ENCODE assay signal across 12 mouse cellular contexts in the genomic region with DNA sequence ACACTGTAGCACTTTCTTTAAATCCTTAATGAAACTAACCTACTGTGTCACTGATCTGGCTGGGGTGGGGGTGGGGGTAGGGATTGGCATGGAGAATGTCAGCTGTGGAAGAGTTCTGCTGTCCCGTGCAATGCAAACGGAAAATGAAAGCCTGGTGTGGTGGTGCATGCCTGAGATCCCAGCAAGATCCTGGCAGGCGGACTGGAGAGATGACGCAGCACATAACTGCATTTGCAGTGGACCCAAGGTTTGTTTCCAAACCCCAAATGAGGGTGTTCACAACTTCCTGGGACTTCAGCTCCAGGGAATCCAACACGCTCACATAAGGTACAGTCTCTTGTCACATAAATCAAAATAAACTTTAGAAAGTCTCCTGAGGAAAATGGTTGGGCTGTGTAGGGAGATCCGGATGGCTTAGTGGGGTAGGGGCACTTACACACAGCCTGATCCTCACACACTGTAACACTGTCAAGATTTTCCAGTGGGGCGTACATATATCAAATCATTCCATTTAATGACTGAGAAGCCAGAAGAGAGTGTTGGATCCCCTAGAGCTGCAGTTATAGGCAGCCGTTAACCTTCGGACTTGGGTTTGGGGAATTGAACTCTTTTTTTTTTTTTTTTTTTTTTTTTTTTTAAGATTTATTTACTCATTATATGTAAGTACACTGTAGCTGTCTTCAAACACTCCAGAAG. TPM values are rescaled to one million over a fixed set of nuclear protein-coding genes. Genes with fewer than 3 reads are reported as not detected.
A peak's percentile ranks its signal among the peaks of the same experiment; 100 is the strongest.
DNase-seq lines count a peak whose midpoint lies in the region; ATAC-seq and TF ChIP-seq lines count a peak whose summit lies in the region.
"Had no signal": no experiment of that assay in that cellular context is flagged by ENCODE, and none has a peak within 500 bp of the region (broad histone marks: within the 10 kb centered on the region; RNA-seq: fewer than 3 reads in every experiment).

No protein-coding gene starts in this region.

- H3K27ac ChIP-seq in ES-E14 (ENCODE audit: insufficient read depth, low read depth, low read length, poor library complexity, severe bottlenecking), result no peak overlapping the region
- peak overlapping the region; percentile 61 for H3K27ac ChIP-seq in limb, embryonic 14.5 days (replicated peaks; ENCODE audit: low read depth, low read length)
- no peak overlapping the region for H3K27ac ChIP-seq in hindbrain, embryonic 11.5 days (ENCODE audit: low read depth, low read length)
- H3K27ac ChIP-seq: hindbrain, embryonic 15.5 days had no signal

- H3K4me2 ChIP-seq in limb, embryonic 14.5 days (replicated peaks; ENCODE audit: low read depth, low read length, severe bottlenecking), result peak overlapping the region; percentile 30; the same call in 1 of the 2 replicates
- no peak overlapping the region for H3K4me2 ChIP-seq in hindbrain, embryonic 11.5 days (replicated peaks; ENCODE audit: low read depth, low read length)
- H3K4me2 ChIP-seq: hindbrain, embryonic 15.5 days; midbrain, embryonic 11.5 days had no signal

- in situ Hi-C loops in ES-E14 (cut with MboI; ENCODE audit: low sequenced_read_pairs in 2 of 2, unreplicated experiment in 2 of 2), result loop anchor here in 1 of 2 experiments (10.0 kb wide), 1 partner anchor 114 kb away; no protein-coding TSS in a partner anchor

- H3K36me3 ChIP-seq in ES-E14 (ENCODE audit: control insufficient read depth, insufficient read depth, low read length, poor library complexity, severe bottlenecking), result no peaks in the 10 kb centered on the region
- H3K36me3 ChIP-seq in limb, embryonic 14.5 days (ENCODE audit: control insufficient read depth, insufficient read depth, low read length), result no peaks in the 10 kb centered on the region
- H3K36me3 ChIP-seq in hindbrain, embryonic 11.5 days (ENCODE audit: control insufficient read depth, insufficient read depth, low read length), result no peaks in the 10 kb centered on the region
- H3K36me3 ChIP-seq: hindbrain, embryonic 15.5 days had no signal

- no peak for TF ChIP-seq POLR2A in limb, embryonic 14.5 days (IDR thresholded peaks at IDR 0.05; ENCODE audit: borderline replicate concordance, extremely low read depth, insufficient read depth, insufficient read length)

- 42% methylated on average over 9 of the region's 9 CpGs for WGBS in limb, embryonic 14.5 days
- 74% methylated on average over 9 of the region's 9 CpGs for WGBS in hindbrain, embryonic 11.5 days

- peaks cover 0 to 4% of the 10 kb centered on the region in 2 experiments; a peak in 1 of 4 replicates for H3K4me1 ChIP-seq in ES-E14 (ENCODE audit: control insufficient read depth in 2 of 2, insufficient read depth in 2 of 2, low read length in 2 of 2, poor library complexity in 1 of 2)
- peaks cover 11% of the 10 kb centered on the region for H3K4me1 ChIP-seq in limb, embryonic 14.5 days (ENCODE audit: control insufficient read depth, insufficient read depth, low read length)
- H3K4me1 ChIP-seq in hindbrain, embryonic 11.5 days (replicated peaks; ENCODE audit: control insufficient read depth, insufficient read depth, low read length), result no peaks in the 10 kb centered on the region

- intact Hi-C loops in heart, postnatal 14 days (cut with DNase I), result no loop called here

- peak; percentile 94 for DNase-seq in heart, adult 11 months
- no peak for DNase-seq in heart, postnatal 14 days
- DNase-seq in ES-E14 (ENCODE audit: low read depth, low spot score), result no peak
- DNase-seq in limb, embryonic 14.5 days (ENCODE audit: low spot score), result no peak
- no peak for DNase-seq in T-cell, adult 2 months (ENCODE audit: low spot score)
- no peak for DNase-seq in hindbrain, embryonic 11.5 days (ENCODE audit: low spot score)
- DNase-seq in spleen, adult 12 weeks (ENCODE audit: low spot score), result no peak
- DNase-seq: cerebellum, adult 9-10 months had no signal

- ATAC-seq in granulocyte monocyte progenitor cell, adult 5-6 weeks (replicated peaks; ENCODE audit: poor library complexity, severe bottlenecking), result peak; percentile 26; the same call in 1 of the 2 replicates
- ATAC-seq in limb, embryonic 14.5 days (ENCODE audit: low FRiP score, low read depth), result no peak
- ATAC-seq in hindbrain, embryonic 11.5 days (ENCODE audit: low FRiP score), result no peak

- H3K27me3 ChIP-seq in limb, embryonic 14.5 days (ENCODE audit: control insufficient read depth, insufficient read depth, low read length), result no peaks in the 10 kb centered on the region
- H3K27me3 ChIP-seq in hindbrain, embryonic 11.5 days (ENCODE audit: control insufficient read depth, insufficient read depth, low read length), result no peaks in the 10 kb centered on the region
- H3K27me3 ChIP-seq: hindbrain, embryonic 15.5 days had no signal

- no peak overlapping the region for H3K4me3 ChIP-seq in ES-E14 (ENCODE audit: insufficient read depth in 1 of 2, low read depth in 1 of 2, low read length in 2 of 2, poor library complexity in 1 of 2, severe bottlenecking in 1 of 2)
- H3K4me3 ChIP-seq in limb, embryonic 14.5 days (replicated peaks; ENCODE audit: low read length), result no peak overlapping the region
- no peak overlapping the region for H3K4me3 ChIP-seq in hindbrain, embryonic 11.5 days (ENCODE audit: low read depth, low read length)
- H3K4me3 ChIP-seq: hindbrain, embryonic 15.5 days had no signal

- H3K9me3 ChIP-seq in ES-E14 (ENCODE audit: control insufficient read depth, insufficient read depth, low read depth, low read length), result no peaks in the 10 kb centered on the region
- H3K9me3 ChIP-seq in limb, embryonic 14.5 days (ENCODE audit: control insufficient read depth, low read length), result no peaks in the 10 kb centered on the region
- H3K9me3 ChIP-seq in hindbrain, embryonic 11.5 days (ENCODE audit: control insufficient read depth, low read length), result no peaks in the 10 kb centered on the region
- H3K9me3 ChIP-seq: hindbrain, embryonic 15.5 days had no signal

- H3K9ac ChIP-seq in ES-E14 (ENCODE audit: insufficient read depth, low read depth, low read length, poor library complexity, severe bottlenecking), result no peak overlapping the region; the same call in 1 of the 2 replicates
- H3K9ac ChIP-seq in limb, embryonic 14.5 days (ENCODE audit: low read depth, low read length, severe bottlenecking), result no peak overlapping the region
- H3K9ac ChIP-seq in hindbrain, embryonic 11.5 days (ENCODE audit: low read depth, low read length), result no peak overlapping the region
- H3K9ac ChIP-seq: hindbrain, embryonic 15.5 days had no signal

TF ChIP-seq in ES-E14, 5 proteins besides CTCF, POLR2A, EP300 and RAD21:
- TF ChIP-seq ZC3H11A (IDR thresholded peaks at IDR 0.05; ENCODE audit: borderline replicate concordance, low read depth, low read length) (no peak), HCFC1 (IDR thresholded peaks at IDR 0.05; ENCODE audit: borderline replicate concordance, insufficient read depth, low read length) (no peak), ZNF384 (IDR thresholded peaks at IDR 0.05; ENCODE audit: low read depth, low read length) (peak; percentile 59; the same call in 1 of the 2 replicates)
TF ChIP-seq in ES-E14: peak in this region for 1.

RNA-seq across cellular contexts. Expression of a gene that starts 7.4 kb away (rescaled TPM):
- total RNA-seq in heart, postnatal 14 days (2021), result 10 to 100 TPM; 10.6 to 12.1 TPM
- total RNA-seq in ES-E14 (2012; rRNA removed), result 21.9 and 29.4 TPM in 2 replicates
- total RNA-seq in granulocyte monocyte progenitor cell, adult 5-6 weeks (2014; fragmentation: Nextera tagmentation), result 1.8 and 3.1 TPM in 2 replicates
- 1.6 and 2.3 TPM in 2 replicates for total RNA-seq in granulocyte monocyte progenitor cell, adult 5-6 weeks (2017)
- polyA plus RNA-seq in limb, embryonic 14.5 days (2012; rRNA removed), result 21.0 and 21.8 TPM in 2 replicates
- polyA plus RNA-seq in limb, embryonic 14.5 days (2014; fragmentation: Nextera tagmentation; extraction: Ambion mirVana), result 13.8 and 14.8 TPM in 2 replicates
- 7.8 and 9.0 TPM in 2 replicates for polyA plus RNA-seq in hindbrain, embryonic 11.5 days (2014; fragmentation: Nextera tagmentation; extraction: Ambion mirVana)

RNA-seq across cellular contexts. Expression of a gene that starts 14.0 kb away (rescaled TPM):
- total RNA-seq in heart, postnatal 14 days (2021), result under 1 TPM in 1 of 2 experiments, not detected in 1; 0.93 TPM
- total RNA-seq in ES-E14 (2012; rRNA removed), result 0.62 and 0.63 TPM in 2 replicates
- total RNA-seq in granulocyte monocyte progenitor cell, adult 5-6 weeks (2014; fragmentation: Nextera tagmentation), result 0.58 TPM in 1 of 2 replicates, not detected in the other
- total RNA-seq in granulocyte monocyte progenitor cell, adult 5-6 weeks (2017), result not detected in 2 replicates
- not detected in 2 replicates for polyA plus RNA-seq in limb, embryonic 14.5 days (2012; rRNA removed)
- not detected in 2 replicates for polyA plus RNA-seq in limb, embryonic 14.5 days (2014; fragmentation: Nextera tagmentation; extraction: Ambion mirVana)
- 0.77 and 1.0 TPM in 2 replicates for polyA plus RNA-seq in hindbrain, embryonic 11.5 days (2014; fragmentation: Nextera tagmentation; extraction: Ambion mirVana)
- polyA plus RNA-seq: C2C12; midbrain, embryonic 11.5 days had no signal

RNA-seq across cellular contexts. Expression of a gene that starts 46.0 kb away (rescaled TPM):
- total RNA-seq in heart, postnatal 14 days (2021), result 10 to 100 TPM; 17.2 to 19.5 TPM
- 20.0 and 33.4 TPM in 2 replicates for total RNA-seq in ES-E14 (2012; rRNA removed)
- 40.9 and 43.8 TPM in 2 replicates for total RNA-seq in granulocyte monocyte progenitor cell, adult 5-6 weeks (2014; fragmentation: Nextera tagmentation)
- 15.6 and 22.4 TPM in 2 replicates for total RNA-seq in granulocyte monocyte progenitor cell, adult 5-6 weeks (2017)
- polyA plus RNA-seq in limb, embryonic 14.5 days (2012; rRNA removed), result 25.0 and 35.0 TPM in 2 replicates
- polyA plus RNA-seq in limb, embryonic 14.5 days (2014; fragmentation: Nextera tagmentation; extraction: Ambion mirVana), result 20.7 and 20.9 TPM in 2 replicates
- polyA plus RNA-seq in hindbrain, embryonic 11.5 days (2014; fragmentation: Nextera tagmentation; extraction: Ambion mirVana), result 10.1 and 12.7 TPM in 2 replicates
